Mouse (Mus musculus): Measurements from ENCODE around the gene Bend5. TPM values are rescaled to one million over a fixed set of nuclear protein-coding genes. Genes with fewer than 3 reads are reported as not detected.

Gene Bend5
- 1 to 10 TPM in 1 of 2 experiments, under 1 TPM in 1; 0.53 to 1.2 TPM for total RNA-seq (2023)

GRCm38 (mm10) chr4:111414818-111415488, at the start of gene Bend5:
TSS of gene Bend5 (plus strand) at chr4:111415006.

All from neutrophil, adult 59 days (primary cell).